ENCODE assay signal across 8 mouse cellular contexts in the genomic region with DNA sequence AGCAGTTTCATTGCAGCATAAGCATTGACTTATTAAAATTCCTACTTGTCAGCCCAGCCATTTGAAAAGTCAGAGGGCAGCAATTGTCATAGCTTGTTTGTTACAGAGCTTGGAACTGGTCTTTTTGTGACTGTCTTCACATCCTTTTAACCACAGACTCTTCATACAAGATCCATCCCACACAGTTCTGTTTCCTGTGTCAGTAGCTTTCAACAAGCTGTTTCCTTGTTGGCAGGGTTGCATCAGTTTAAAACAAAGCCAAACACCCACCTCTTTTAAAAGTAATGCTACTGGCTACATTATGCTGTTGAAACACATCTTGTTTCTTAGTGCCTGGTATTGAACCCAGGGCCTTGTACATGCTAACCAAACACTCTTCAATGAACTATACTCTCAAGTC. TPM values are rescaled to one million over a fixed set of nuclear protein-coding genes. Genes with fewer than 3 reads are reported as not detected.
DNase-seq lines count a peak whose midpoint lies in the region; ATAC-seq and TF ChIP-seq lines count a peak whose summit lies in the region.

No protein-coding gene starts in this region.

- no peak for TF ChIP-seq EP300 in liver, postnatal 0 days (IDR thresholded peaks at IDR 0.05; ENCODE audit: low read depth)

- ATAC-seq in kidney, embryonic 16.5 days (ENCODE audit: low FRiP score, low TSS enrichment), result no peak
- ATAC-seq in kidney, embryonic 14.5 days (ENCODE audit: low FRiP score, low TSS enrichment), result no peak
- ATAC-seq in forebrain, embryonic 14.5 days, result no peak
- ATAC-seq in liver, postnatal 0 days, result peak; percentile 19; the same call in 1 of the 2 replicates

- TF ChIP-seq CTCF in liver, postnatal 0 days (IDR thresholded peaks at IDR 0.05; ENCODE audit: low read depth), result no peak

- no peak overlapping the region for H3K4me3 ChIP-seq in kidney, embryonic 16.5 days (ENCODE audit: low read length)
- no peak overlapping the region for H3K4me3 ChIP-seq in kidney, embryonic 14.5 days (ENCODE audit: low read length)
- no peak overlapping the region for H3K4me3 ChIP-seq in forebrain, embryonic 14.5 days (ENCODE audit: low read depth, low read length)
- H3K4me3 ChIP-seq in liver, postnatal 0 days (ENCODE audit: low read depth, low read length), result no peak overlapping the region

- DNase-seq in CD8-positive naive resting alpha-beta T cell, adult 2 months (ENCODE audit: low read depth in 2 of 2, low spot score in 2 of 2), result peak; percentile 17 to 25
- DNase-seq in forebrain, embryonic 14.5 days (ENCODE audit: low spot score), result no peak
- no peak for DNase-seq in liver, postnatal 0 days
- no peak for DNase-seq in urinary bladder, postnatal 25 days (ENCODE audit: low spot score)
- DNase-seq in spleen, postnatal 14 days (ENCODE audit: low spot score in 2 of 2), result no peak
- no peak for DNase-seq in B cell, adult 2 months

- no peaks in the 10 kb centered on the region for H3K27me3 ChIP-seq in kidney, embryonic 16.5 days (ENCODE audit: insufficient read depth, low read length)
- H3K27me3 ChIP-seq in kidney, embryonic 14.5 days (ENCODE audit: control insufficient read depth, insufficient read depth, low read length), result no peaks in the 10 kb centered on the region
- no peaks in the 10 kb centered on the region for H3K27me3 ChIP-seq in forebrain, embryonic 14.5 days (replicated peaks; ENCODE audit: control insufficient read depth, insufficient read depth, low read length)
- H3K27me3 ChIP-seq in liver, postnatal 0 days (ENCODE audit: insufficient read depth, low read length), result no peaks in the 10 kb centered on the region

- H3K9ac ChIP-seq in kidney, embryonic 16.5 days (replicated peaks; ENCODE audit: low read length), result no peak overlapping the region
- no peak overlapping the region for H3K9ac ChIP-seq in kidney, embryonic 14.5 days (ENCODE audit: low read depth, low read length)
- H3K9ac ChIP-seq in forebrain, embryonic 14.5 days (ENCODE audit: low read length), result no peak overlapping the region
- H3K9ac ChIP-seq in liver, postnatal 0 days (replicated peaks), result 0 out of 2 replicates have a peak overlapping the region, but pooled peaks have one; percentile 32

- no peaks in the 10 kb centered on the region for H3K9me3 ChIP-seq in kidney, embryonic 16.5 days (ENCODE audit: low read length)
- H3K9me3 ChIP-seq in kidney, embryonic 14.5 days (ENCODE audit: control insufficient read depth, low read length), result no peaks in the 10 kb centered on the region
- no peaks in the 10 kb centered on the region for H3K9me3 ChIP-seq in forebrain, embryonic 14.5 days (replicated peaks; ENCODE audit: control insufficient read depth, low read length)
- no peaks in the 10 kb centered on the region for H3K9me3 ChIP-seq in liver, postnatal 0 days (ENCODE audit: low read length)

- no peaks in the 10 kb centered on the region for H3K36me3 ChIP-seq in kidney, embryonic 16.5 days (ENCODE audit: insufficient read depth, low read length)
- H3K36me3 ChIP-seq in kidney, embryonic 14.5 days (ENCODE audit: control insufficient read depth, insufficient read depth, low read length), result no peaks in the 10 kb centered on the region
- H3K36me3 ChIP-seq in forebrain, embryonic 14.5 days (ENCODE audit: control insufficient read depth, insufficient read depth, low read length), result no peaks in the 10 kb centered on the region
- H3K36me3 ChIP-seq in liver, postnatal 0 days (replicated peaks; ENCODE audit: insufficient read depth, low read length), result no peaks in the 10 kb centered on the region

- H3K27ac ChIP-seq in kidney, embryonic 16.5 days (ENCODE audit: low read length), result peak overlapping the region; percentile 56; the same call in 1 of the 2 replicates
- no peak overlapping the region for H3K27ac ChIP-seq in kidney, embryonic 14.5 days (ENCODE audit: low read depth, low read length)
- 0 out of 2 replicates have a peak overlapping the region, but pooled peaks have one; percentile 10 for H3K27ac ChIP-seq in forebrain, embryonic 14.5 days (ENCODE audit: low read depth, low read length)
- H3K27ac ChIP-seq in liver, postnatal 0 days (ENCODE audit: low read depth), result peak overlapping the region; percentile 81

- H3K4me1 ChIP-seq in kidney, embryonic 16.5 days (ENCODE audit: insufficient read depth, low read length), result peaks cover 22% of the 10 kb centered on the region
- peaks cover 11% of the 10 kb centered on the region for H3K4me1 ChIP-seq in kidney, embryonic 14.5 days (ENCODE audit: control insufficient read depth, insufficient read depth, low read length)
- H3K4me1 ChIP-seq in forebrain, embryonic 14.5 days (ENCODE audit: control insufficient read depth, insufficient read depth, low read length), result peaks cover 16% of the 10 kb centered on the region
- peaks cover 48% of the 10 kb centered on the region for H3K4me1 ChIP-seq in liver, postnatal 0 days (ENCODE audit: insufficient read depth)

- no peak overlapping the region for H3K4me2 ChIP-seq in kidney, embryonic 16.5 days (replicated peaks; ENCODE audit: low read depth, low read length)
- no peak overlapping the region for H3K4me2 ChIP-seq in kidney, embryonic 14.5 days (replicated peaks; ENCODE audit: low read depth, low read length)
- H3K4me2 ChIP-seq in forebrain, embryonic 14.5 days (ENCODE audit: low read length), result no peak overlapping the region
- H3K4me2 ChIP-seq in liver, postnatal 0 days (ENCODE audit: low read depth, low read length), result peak overlapping the region; percentile 70

RNA-seq across cellular contexts. Expression of a gene that starts 46.9 kb away (rescaled TPM):
- polyA plus RNA-seq in kidney, embryonic 16.5 days (2015; fragmentation: Nextera tagmentation; extraction: Ambion mirVana), result 153 and 162 TPM in 2 replicates
- 112 and 131 TPM in 2 replicates for polyA plus RNA-seq in kidney, embryonic 14.5 days (2014; fragmentation: Nextera tagmentation; extraction: Ambion mirVana)
- 66.8 and 68.1 TPM in 2 replicates for polyA plus RNA-seq in forebrain, embryonic 14.5 days (2014; fragmentation: Nextera tagmentation; extraction: Ambion mirVana)
- polyA plus RNA-seq in liver, postnatal 0 days (2015; fragmentation: Nextera tagmentation; extraction: Ambion mirVana), result 60.6 and 64.4 TPM in 2 replicates

Comparison
In these comparisons a context has a peak if more than half of its experiments do, and no peak if none do; other contexts are left out.
1. DNase-seq: peak in CD8-positive naive resting alpha-beta T cell, adult 2 months (2 of 2); none in forebrain, embryonic 14.5 days (single experiment), liver, postnatal 0 days (single experiment), urinary bladder, postnatal 25 days (single experiment), spleen, postnatal 14 days (0 of 2) and B cell, adult 2 months (0 of 2).